Mouse (Mus musculus): ENCODE measurements around the gene Lrrc8d. TPM values are rescaled to one million over a fixed set of nuclear protein-coding genes. Genes with fewer than 3 reads are reported as not detected.
A peak's percentile ranks its signal among the peaks of the same experiment; 100 is the strongest.

Lrrc8d gene
- polyA plus RNA-seq, 1 experiment from 2014 or later: 32.8 TPM

- WGBS: 84% methylated on average over 5 of the region's 5 CpGs
- H3K27ac ChIP-seq: no peak overlapping the region
- H3K4me1 ChIP-seq (replicated peaks): peaks cover 63% of the 10 kb centered on the region
- H3K9ac ChIP-seq: no peak overlapping the region
- H3K27me3 ChIP-seq: no peaks in the 10 kb centered on the region
- no peak overlapping the region for H3K4me3 ChIP-seq
- 0 out of 2 replicates have a peak, but pooled peaks cover 2% of the 10 kb centered on the region for H3K36me3 ChIP-seq
- no peak for ATAC-seq (ENCODE audit: low FRiP score)
- no peak overlapping the region for H3K4me2 ChIP-seq
- H3K9me3 ChIP-seq: no peaks in the 10 kb centered on the region
Measured at GRCm38 (mm10) chr5:105708276-105708675, 8.5 kb downstream of the Lrrc8d start.

GRCm38 (mm10) chr5:105710473-105710872 lies 10.7 kb downstream of the Lrrc8d start:
- Histone ChIP-seq H3K27ac (no peak overlapping the region), H3K4me3 (no peak overlapping the region), H3K9me3 (no peaks in the 10 kb centered on the region), H3K27me3 (no peaks in the 10 kb centered on the region), H3K4me2 (no peak overlapping the region), H3K9ac (no peak overlapping the region), H3K36me3 (no peaks in the 10 kb centered on the region), H3K4me1 (replicated peaks) (peaks cover 54% of the 10 kb centered on the region)
- no peak for ATAC-seq (ENCODE audit: low FRiP score)
- WGBS: 89% methylated on average over 7 of the region's 7 CpGs

- H3K4me3 ChIP-seq: no peak overlapping the region
- H3K27me3 ChIP-seq: no peaks in the 10 kb centered on the region
- 88% methylated on average over 6 of the region's 6 CpGs for WGBS
- no peak overlapping the region for H3K9ac ChIP-seq
- ATAC-seq (ENCODE audit: low FRiP score): no peak
- H3K36me3 ChIP-seq: no peaks in the 10 kb centered on the region
- no peaks in the 10 kb centered on the region for H3K9me3 ChIP-seq
- peak overlapping the region; percentile 79; the same call in 1 of the 2 replicates for H3K27ac ChIP-seq
- no peak overlapping the region for H3K4me2 ChIP-seq
- peaks cover 64% of the 10 kb centered on the region for H3K4me1 ChIP-seq (replicated peaks)
Measured at GRCm38 (mm10) chr5:105714446-105714845, 14.7 kb downstream of the Lrrc8d start.

DNA sequence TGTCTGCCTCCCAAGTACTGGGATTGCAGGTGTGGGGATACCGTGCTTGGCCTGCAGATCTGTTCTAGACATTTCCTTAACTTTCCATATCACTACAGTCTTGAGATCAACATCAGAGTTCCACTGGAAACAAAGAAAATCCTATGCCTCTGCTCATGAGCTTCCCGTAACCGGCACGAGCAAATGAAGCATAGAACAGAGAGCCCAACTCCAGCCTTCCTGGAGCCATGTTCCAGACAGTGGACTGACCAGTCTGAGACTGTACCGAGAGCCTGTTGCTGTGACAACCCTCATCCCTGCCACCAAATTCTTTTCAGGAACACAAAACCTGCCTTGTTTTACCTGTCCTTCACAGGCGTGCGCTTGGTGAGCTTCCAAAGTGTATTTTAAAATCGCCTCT lies 15.3 kb downstream of the Lrrc8d start:
- Histone ChIP-seq H3K9me3 (no peaks in the 10 kb centered on the region), H3K4me3 (no peak overlapping the region), H3K27me3 (no peaks in the 10 kb centered on the region), H3K27ac (peak overlapping the region; percentile 79), H3K9ac (no peak overlapping the region), H3K4me1 (replicated peaks) (peaks cover 59% of the 10 kb centered on the region), H3K4me2 (0 out of 2 replicates have a peak overlapping the region, but pooled peaks have one; percentile 17), H3K36me3 (no peaks in the 10 kb centered on the region; the same call in 1 of the 2 replicates)
- ATAC-seq (ENCODE audit: low FRiP score): no peak; the same call in 1 of the 2 replicates
- WGBS: 86% methylated on average over 8 of the region's 8 CpGs

GRCm38 (mm10) chr5:105715531-105716124 lies 15.9 kb downstream of the Lrrc8d start:
- Histone ChIP-seq H3K9ac (no peak overlapping the region), H3K27ac (peak overlapping the region; percentile 79), H3K9me3 (no peaks in the 10 kb centered on the region), H3K27me3 (no peaks in the 10 kb centered on the region), H3K4me3 (no peak overlapping the region), H3K4me2 (0 out of 2 replicates have a peak overlapping the region, but pooled peaks have one; percentile 17), H3K4me1 (replicated peaks) (peaks cover 53% of the 10 kb centered on the region), H3K36me3 (peaks cover 3% of the 10 kb centered on the region; the same call in 1 of the 2 replicates)
- ATAC-seq (ENCODE audit: low FRiP score): peak; percentile 37; the same call in 1 of the 2 replicates
- 52% methylated on average over 10 of the region's 10 CpGs for WGBS

- Histone ChIP-seq H3K36me3 (peaks cover 3% of the 10 kb centered on the region; the same call in 1 of the 2 replicates), H3K9ac (no peak overlapping the region), H3K4me3 (no peak overlapping the region), H3K27ac (peak overlapping the region; percentile 79), H3K27me3 (no peaks in the 10 kb centered on the region), H3K4me2 (no peak overlapping the region), H3K9me3 (no peaks in the 10 kb centered on the region), H3K4me1 (replicated peaks) (peaks cover 52% of the 10 kb centered on the region)
- 70% methylated on average over 7 of the region's 7 CpGs for WGBS
- peak; percentile 36; the same call in 1 of the 2 replicates for ATAC-seq (ENCODE audit: low FRiP score)
Measured at GRCm38 (mm10) chr5:105717294-105717693, 17.5 kb downstream of the Lrrc8d start.

DNA sequence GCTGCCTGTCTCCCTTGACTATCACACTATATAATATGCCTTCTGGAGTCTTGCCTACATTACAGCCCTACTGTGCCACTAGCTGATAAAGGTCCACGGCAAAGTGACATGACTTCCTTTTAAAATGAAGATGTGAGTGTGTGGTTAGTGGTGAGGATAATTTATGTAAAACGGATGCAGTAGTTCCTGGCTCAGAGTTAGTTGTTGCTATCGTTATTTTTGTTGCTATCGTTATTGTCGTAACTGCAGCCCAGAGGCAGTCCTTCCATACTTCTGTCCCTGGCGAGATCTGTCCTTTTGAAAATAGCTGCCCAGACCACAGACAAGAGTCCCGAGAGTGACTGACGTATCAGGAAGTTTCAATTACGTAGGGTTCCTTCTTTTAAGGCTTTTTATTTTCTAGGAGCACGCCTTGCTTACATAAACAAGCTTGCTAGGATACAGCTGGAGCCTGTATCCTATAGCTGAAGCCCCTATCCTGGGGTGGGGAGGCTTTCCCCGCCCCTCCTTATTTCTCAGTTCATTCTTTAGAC lies 18.4 kb downstream of the Lrrc8d start:
- WGBS: 69% methylated on average over 11 of the region's 11 CpGs
- no peak for ATAC-seq (ENCODE audit: low FRiP score)
- Histone ChIP-seq H3K9me3 (no peaks in the 10 kb centered on the region), H3K4me3 (no peak overlapping the region), H3K27ac (peak overlapping the region; percentile 50), H3K4me1 (replicated peaks) (peaks cover 52% of the 10 kb centered on the region), H3K27me3 (no peaks in the 10 kb centered on the region), H3K4me2 (no peak overlapping the region), H3K36me3 (peaks cover 8% of the 10 kb centered on the region; the same call in 1 of the 2 replicates), H3K9ac (no peak overlapping the region)

DNA sequence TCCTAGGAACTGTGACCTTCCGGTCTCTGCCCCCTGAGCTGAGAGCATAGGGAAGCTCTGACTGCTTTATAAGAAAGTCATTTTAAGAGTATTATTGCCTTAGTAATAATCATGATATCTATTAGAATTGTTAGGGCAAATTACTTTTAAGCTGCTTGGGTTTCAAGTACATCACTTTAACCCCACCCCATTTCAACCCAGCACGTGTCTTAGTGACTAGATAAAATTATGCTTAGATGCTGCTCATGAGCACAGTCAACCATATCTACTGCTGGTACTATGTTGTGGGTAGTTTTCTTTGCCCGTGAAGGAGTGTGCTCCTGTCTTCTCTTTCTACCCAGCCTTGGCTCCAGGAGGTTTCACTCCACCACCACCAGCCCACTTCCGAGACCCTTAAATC lies 21.5 kb downstream of the Lrrc8d start:
- Histone ChIP-seq H3K4me2 (no peak overlapping the region), H3K9ac (no peak overlapping the region), H3K9me3 (no peaks in the 10 kb centered on the region), H3K4me1 (replicated peaks) (peaks cover 32% of the 10 kb centered on the region), H3K27ac (no peak overlapping the region), H3K36me3 (peaks cover 8% of the 10 kb centered on the region; the same call in 1 of the 2 replicates), H3K27me3 (no peaks in the 10 kb centered on the region), H3K4me3 (no peak overlapping the region)
- ATAC-seq (ENCODE audit: low FRiP score): no peak
- 88% methylated on average over 4 of the region's 4 CpGs for WGBS

DNA sequence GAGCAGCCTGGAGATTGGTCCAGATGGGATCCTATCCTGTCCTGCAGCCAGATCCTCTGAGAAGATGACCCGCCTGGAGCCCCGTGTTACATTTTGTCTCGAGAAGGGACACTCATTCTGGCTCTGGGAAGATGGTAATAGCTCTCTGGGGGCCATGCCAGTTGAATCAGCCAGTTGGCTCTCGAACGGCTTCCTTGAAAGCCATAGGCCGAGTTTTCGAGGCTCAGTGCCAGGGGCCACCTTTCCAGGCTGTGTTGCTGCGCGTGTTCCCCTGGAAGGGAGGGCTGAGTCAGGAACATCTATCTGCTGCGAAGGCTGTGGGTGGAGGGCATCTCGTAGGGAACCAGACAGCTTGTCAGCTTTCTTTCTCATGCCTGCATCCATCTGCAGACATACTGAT lies 23.0 kb downstream of the Lrrc8d start:
- H3K36me3 ChIP-seq: peaks cover 8% of the 10 kb centered on the region; the same call in 1 of the 2 replicates
- H3K4me3 ChIP-seq: no peak overlapping the region
- H3K9me3 ChIP-seq: no peaks in the 10 kb centered on the region
- H3K27ac ChIP-seq: no peak overlapping the region
- no peak overlapping the region for H3K4me2 ChIP-seq
- no peak for ATAC-seq (ENCODE audit: low FRiP score)
- H3K9ac ChIP-seq: no peak overlapping the region
- no peaks in the 10 kb centered on the region for H3K27me3 ChIP-seq
- 90% methylated on average over 11 of the region's 11 CpGs for WGBS
- H3K4me1 ChIP-seq (replicated peaks): peaks cover 17% of the 10 kb centered on the region

- no peak overlapping the region for H3K4me2 ChIP-seq
- H3K9me3 ChIP-seq: no peaks in the 10 kb centered on the region
- no peaks in the 10 kb centered on the region for H3K27me3 ChIP-seq
- no peak overlapping the region for H3K9ac ChIP-seq
- WGBS: 89% methylated on average over 6 of the region's 6 CpGs
- ATAC-seq (ENCODE audit: low FRiP score): no peak
- H3K36me3 ChIP-seq: peaks cover 5% of the 10 kb centered on the region
- no peak overlapping the region for H3K4me3 ChIP-seq
- no peak overlapping the region for H3K27ac ChIP-seq
- peaks cover 30% of the 10 kb centered on the region for H3K4me1 ChIP-seq (replicated peaks)
Measured at GRCm38 (mm10) chr5:105730193-105730831, 30.5 kb downstream of the Lrrc8d start.

GRCm38 (mm10) chr5:105731173-105731626 lies 31.4 kb downstream of the Lrrc8d start:
- H3K9ac ChIP-seq: peak overlapping the region; percentile 74; the same call in 1 of the 2 replicates
- H3K4me1 ChIP-seq (replicated peaks): peaks cover 30% of the 10 kb centered on the region
- H3K27me3 ChIP-seq: no peaks in the 10 kb centered on the region
- peak overlapping the region; percentile 44; the same call in 1 of the 2 replicates for H3K4me3 ChIP-seq
- peak overlapping the region; percentile 89 for H3K4me2 ChIP-seq
- H3K27ac ChIP-seq: no peak overlapping the region
- 36% methylated on average over 16 of the region's 16 CpGs for WGBS
- H3K36me3 ChIP-seq: peaks cover 5% of the 10 kb centered on the region
- H3K9me3 ChIP-seq: no peaks in the 10 kb centered on the region
- ATAC-seq (ENCODE audit: low FRiP score): no peak

DNA sequence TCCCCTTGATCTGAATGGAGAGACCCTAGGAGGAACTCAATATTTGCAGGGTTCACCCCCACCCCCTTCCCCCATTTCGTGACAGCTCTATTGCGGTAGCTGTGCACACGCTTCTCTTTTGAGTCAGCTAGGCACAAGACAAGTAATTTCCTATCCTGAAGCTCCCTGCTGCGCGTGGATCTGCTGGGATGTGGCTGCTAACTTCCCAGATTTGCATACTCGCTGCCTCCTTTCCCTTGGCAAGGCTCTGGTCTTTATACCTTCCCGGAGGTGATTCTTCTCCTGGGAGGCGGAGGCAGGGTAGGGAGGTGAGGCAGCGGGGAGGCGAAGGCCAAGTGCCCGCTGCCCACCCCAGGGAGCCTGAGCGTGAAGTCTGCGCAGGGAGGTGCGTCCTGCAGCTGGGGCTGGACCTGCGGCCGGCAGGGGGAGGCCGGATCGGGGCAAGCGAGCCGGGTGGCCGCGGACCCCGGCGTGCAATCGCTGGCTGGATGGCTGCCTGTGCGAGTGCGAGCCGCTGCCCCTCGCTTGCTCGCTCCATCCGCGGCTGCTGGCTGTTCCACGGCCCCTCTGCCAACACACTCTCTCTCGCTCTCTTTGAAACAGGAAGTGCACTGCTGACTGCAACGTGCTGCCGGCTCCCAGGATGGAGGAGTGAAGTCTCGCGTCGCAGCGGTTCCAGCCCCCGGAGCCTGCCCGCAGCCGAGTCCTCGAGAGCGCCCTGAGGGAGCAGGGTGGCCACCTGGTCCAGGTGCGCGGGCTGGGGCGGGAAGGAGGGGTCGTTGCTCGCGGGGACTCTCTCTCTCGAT lies 32.1 kb downstream of the Lrrc8d start:
- Histone ChIP-seq H3K36me3 (peaks cover 5% of the 10 kb centered on the region), H3K27me3 (no peaks in the 10 kb centered on the region), H3K9ac (peak overlapping the region; percentile 74), H3K4me3 (peak overlapping the region; percentile 44), H3K4me2 (peak overlapping the region; percentile 89), H3K4me1 (replicated peaks) (peaks cover 31% of the 10 kb centered on the region), H3K9me3 (no peaks in the 10 kb centered on the region), H3K27ac (peak overlapping the region; percentile 61)
- WGBS: 8% methylated on average over 52 of the region's 52 CpGs
- peak; percentile 70 for ATAC-seq (ENCODE audit: low FRiP score)
